ENCODE assay signal across 8 mouse cellular contexts in the genomic region with DNA sequence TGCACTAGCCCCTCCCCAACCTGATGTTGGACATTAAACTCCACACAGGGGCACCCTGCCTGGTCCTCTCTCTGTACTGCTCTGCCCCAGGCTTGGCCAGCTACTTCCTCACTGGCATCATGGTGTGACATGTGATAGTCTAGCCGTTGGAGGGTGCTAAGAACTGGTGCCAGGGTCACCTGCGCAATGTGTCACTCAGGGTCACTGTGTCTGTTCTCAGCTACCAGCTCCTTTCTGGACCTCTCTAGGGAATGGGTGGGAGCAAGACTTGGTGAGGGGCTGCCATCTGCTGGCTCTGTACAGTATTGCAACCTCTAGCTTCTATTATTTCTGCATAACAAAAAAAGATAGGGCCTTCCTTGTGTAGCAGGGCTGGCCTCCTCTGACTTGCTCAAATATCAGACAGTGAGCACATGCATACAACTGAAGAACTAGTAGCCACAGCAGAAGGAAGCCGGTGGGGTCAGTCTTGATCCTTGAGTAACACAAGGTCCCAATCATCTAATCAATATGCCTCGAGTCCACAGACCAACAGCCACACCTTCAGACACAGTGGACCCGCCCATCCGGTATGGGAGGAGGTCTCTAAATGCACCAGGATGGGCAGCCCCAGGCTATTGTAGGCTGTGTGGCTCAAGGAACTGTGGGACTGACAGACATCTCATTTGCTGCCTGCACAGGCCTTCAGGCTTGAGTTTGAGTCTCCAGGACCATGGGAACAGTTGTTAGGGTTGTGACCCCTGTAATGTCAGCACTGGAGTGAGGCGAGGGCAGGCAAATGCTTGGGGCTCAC. TPM values are rescaled to one million over a fixed set of nuclear protein-coding genes. Genes with fewer than 3 reads are reported as not detected.
DNase-seq lines count a peak whose midpoint lies in the region; ATAC-seq and TF ChIP-seq lines count a peak whose summit lies in the region.

No protein-coding gene starts in this region.

- peak; percentile 87 for TF ChIP-seq CTCF in liver, postnatal 0 days (IDR thresholded peaks at IDR 0.05; ENCODE audit: low read depth)
- no peak for TF ChIP-seq CTCF in thymus, adult 2 months (IDR thresholded peaks at IDR 0.05; ENCODE audit: borderline replicate concordance, control insufficient read depth, extremely low read depth, insufficient read depth, low read length, poor library complexity)

- no peak overlapping the region for H3K9ac ChIP-seq in forebrain, embryonic 11.5 days (ENCODE audit: low read length)
- H3K9ac ChIP-seq in liver, postnatal 0 days (replicated peaks) = no peak overlapping the region
- H3K9ac ChIP-seq in neural tube, embryonic 15.5 days (replicated peaks) = no peak overlapping the region

- no peak overlapping the region for H3K4me2 ChIP-seq in forebrain, embryonic 11.5 days (ENCODE audit: low read depth, low read length, severe bottlenecking)
- no peak overlapping the region for H3K4me2 ChIP-seq in liver, postnatal 0 days (ENCODE audit: low read depth, low read length)
- no peak overlapping the region for H3K4me2 ChIP-seq in neural tube, embryonic 15.5 days

- H3K36me3 ChIP-seq in forebrain, embryonic 11.5 days (ENCODE audit: control insufficient read depth, insufficient read depth, low read length) = peaks cover 3% of the 10 kb centered on the region; the same call in 1 of the 2 replicates
- peaks cover 17% of the 10 kb centered on the region for H3K36me3 ChIP-seq in liver, postnatal 0 days (replicated peaks; ENCODE audit: insufficient read depth, low read length)
- peaks cover 58% of the 10 kb centered on the region for H3K36me3 ChIP-seq in neural tube, embryonic 15.5 days
- no peaks in the 10 kb centered on the region for H3K36me3 ChIP-seq in thymus, adult 2 months (ENCODE audit: control insufficient read depth, insufficient read depth, low read length)

- no peak overlapping the region for H3K27ac ChIP-seq in forebrain, embryonic 11.5 days (ENCODE audit: low read depth, low read length)
- H3K27ac ChIP-seq in liver, postnatal 0 days (ENCODE audit: low read depth) = no peak overlapping the region
- no peak overlapping the region for H3K27ac ChIP-seq in neural tube, embryonic 15.5 days (replicated peaks)
- no peak overlapping the region for H3K27ac ChIP-seq in thymus, adult 2 months (ENCODE audit: control insufficient read depth, insufficient read depth, low read length)

- ATAC-seq in forebrain, embryonic 11.5 days (replicated peaks; ENCODE audit: low FRiP score) = peak; percentile 60
- peak; percentile 51 for ATAC-seq in liver, postnatal 0 days
- ATAC-seq in neural tube, embryonic 15.5 days (ENCODE audit: low FRiP score) = peak; percentile 40

- 77% methylated on average over 7 of the region's 7 CpGs for WGBS in forebrain, embryonic 11.5 days
- WGBS in liver, postnatal 0 days (ENCODE audit: insufficient replicate concordance) = 57% methylated on average over 7 of the region's 7 CpGs
- WGBS in neural tube, embryonic 15.5 days = 85% methylated on average over 7 of the region's 7 CpGs
- 88% methylated on average over 7 of the region's 7 CpGs for WGBS in thymus, adult 2 months

- no peak overlapping the region for H3K4me3 ChIP-seq in forebrain, embryonic 11.5 days (ENCODE audit: low read depth, low read length)
- H3K4me3 ChIP-seq in liver, postnatal 0 days (ENCODE audit: low read depth, low read length) = no peak overlapping the region
- no peak overlapping the region for H3K4me3 ChIP-seq in neural tube, embryonic 15.5 days (replicated peaks)
- no peak overlapping the region for H3K4me3 ChIP-seq in thymus, adult 2 months (ENCODE audit: control insufficient read depth, insufficient read depth, low read length)

- no peaks in the 10 kb centered on the region; the same call in 1 of the 2 replicates for H3K9me3 ChIP-seq in forebrain, embryonic 11.5 days (ENCODE audit: control insufficient read depth, low read length)
- H3K9me3 ChIP-seq in liver, postnatal 0 days (ENCODE audit: low read length) = no peaks in the 10 kb centered on the region; the same call in 1 of the 2 replicates
- no peaks in the 10 kb centered on the region for H3K9me3 ChIP-seq in neural tube, embryonic 15.5 days (replicated peaks)

- intact Hi-C loops in heart, postnatal 14 days (cut with DNase I) = loop anchor here (1.0 kb wide), 2 partner anchors 66 to 82 kb away; no protein-coding TSS in a partner anchor

- no peak for TF ChIP-seq EP300 in liver, postnatal 0 days (IDR thresholded peaks at IDR 0.05; ENCODE audit: low read depth)

- H3K4me1 ChIP-seq in forebrain, embryonic 11.5 days (replicated peaks; ENCODE audit: control insufficient read depth, insufficient read depth, low read length) = no peaks in the 10 kb centered on the region
- H3K4me1 ChIP-seq in liver, postnatal 0 days (ENCODE audit: insufficient read depth) = no peaks in the 10 kb centered on the region
- no peaks in the 10 kb centered on the region for H3K4me1 ChIP-seq in neural tube, embryonic 15.5 days
- H3K4me1 ChIP-seq in thymus, adult 2 months (replicated peaks; ENCODE audit: control insufficient read depth, insufficient read depth, low read length) = no peaks in the 10 kb centered on the region

- TF ChIP-seq POLR2A in thymus, adult 2 months (IDR thresholded peaks at IDR 0.05; ENCODE audit: control insufficient read depth, extremely low read depth, insufficient read depth, low read length, poor library complexity) = no peak

- H3K27me3 ChIP-seq in forebrain, embryonic 11.5 days (ENCODE audit: control insufficient read depth, insufficient read depth, low read length) = no peaks in the 10 kb centered on the region
- H3K27me3 ChIP-seq in liver, postnatal 0 days (ENCODE audit: insufficient read depth, low read length) = no peaks in the 10 kb centered on the region
- no peaks in the 10 kb centered on the region for H3K27me3 ChIP-seq in neural tube, embryonic 15.5 days (replicated peaks)
- H3K27me3 ChIP-seq in thymus, adult 2 months (ENCODE audit: control insufficient read depth, insufficient read depth, low read length) = no peaks in the 10 kb centered on the region

- DNase-seq in ES-CJ7 (ENCODE audit: low read depth, low spot score) = peak; percentile 92
- peak; percentile 54 for DNase-seq in c-Kit-positive CD71-negative TER-119-negative erythroid progenitor cells, embryonic 14.5 days (ENCODE audit: low read depth)
- peak; percentile 79 for DNase-seq in forebrain, embryonic 11.5 days (ENCODE audit: low spot score)
- DNase-seq in heart, postnatal 14 days = peak; percentile 69 to 82
- DNase-seq in kidney, postnatal 4 days = peak; percentile 82 to 83
- peak; percentile 78 for DNase-seq in liver, postnatal 0 days
- peak; percentile 69 for DNase-seq in thymus, adult 2 months

RNA-seq across cellular contexts. Expression of gene Thop1, which starts 12.5 kb away (rescaled TPM):
- 76.1 and 78.9 TPM in 2 replicates for polyA plus RNA-seq in forebrain, embryonic 11.5 days (2014; fragmentation: Nextera tagmentation; extraction: Ambion mirVana)
- total RNA-seq in heart, postnatal 14 days (2021) = 10 to 100 TPM; 10.3 to 10.9 TPM
- polyA plus RNA-seq in liver, postnatal 0 days (2015; fragmentation: Nextera tagmentation; extraction: Ambion mirVana) = 7.4 and 8.1 TPM in 2 replicates
- 44.3 and 52.9 TPM in 2 replicates for polyA plus RNA-seq in neural tube, embryonic 15.5 days (2015; fragmentation: Nextera tagmentation; extraction: Ambion mirVana)
- 30.7 and 35.7 TPM in 2 replicates for polyA plus RNA-seq in thymus, adult 2 months (2012; rRNA removed)

RNA-seq across cellular contexts. Expression of gene Creb3l3, which starts 16.3 kb away (rescaled TPM):
- polyA plus RNA-seq in forebrain, embryonic 11.5 days (2014; fragmentation: Nextera tagmentation; extraction: Ambion mirVana) = 0.33 and 0.49 TPM in 2 replicates
- under 1 TPM; 0.69 to 0.90 TPM for total RNA-seq in heart, postnatal 14 days (2021)
- 181 and 183 TPM in 2 replicates for polyA plus RNA-seq in liver, postnatal 0 days (2015; fragmentation: Nextera tagmentation; extraction: Ambion mirVana)
- 0.38 and 0.56 TPM in 2 replicates for polyA plus RNA-seq in neural tube, embryonic 15.5 days (2015; fragmentation: Nextera tagmentation; extraction: Ambion mirVana)
- polyA plus RNA-seq in thymus, adult 2 months (2012; rRNA removed) = 0.39 and 1.0 TPM in 2 replicates

RNA-seq across cellular contexts. Expression of gene Sgta, which starts 22.4 kb away (rescaled TPM):
- polyA plus RNA-seq in forebrain, embryonic 11.5 days (2014; fragmentation: Nextera tagmentation; extraction: Ambion mirVana) = 259 and 265 TPM in 2 replicates
- total RNA-seq in heart, postnatal 14 days (2021) = 10 to 100 TPM; 91.5 to 93.3 TPM
- 50.2 and 50.6 TPM in 2 replicates for polyA plus RNA-seq in liver, postnatal 0 days (2015; fragmentation: Nextera tagmentation; extraction: Ambion mirVana)
- 290 and 298 TPM in 2 replicates for polyA plus RNA-seq in neural tube, embryonic 15.5 days (2015; fragmentation: Nextera tagmentation; extraction: Ambion mirVana)
- polyA plus RNA-seq in thymus, adult 2 months (2012; rRNA removed) = 265 and 279 TPM in 2 replicates

RNA-seq across cellular contexts. Expression of gene Map2k2, which starts 23.4 kb away (rescaled TPM):
- polyA plus RNA-seq in forebrain, embryonic 11.5 days (2014; fragmentation: Nextera tagmentation; extraction: Ambion mirVana) = 212 and 232 TPM in 2 replicates
- 100 to 1,000 TPM; 115 to 122 TPM for total RNA-seq in heart, postnatal 14 days (2021)
- polyA plus RNA-seq in liver, postnatal 0 days (2015; fragmentation: Nextera tagmentation; extraction: Ambion mirVana) = 93.2 and 93.9 TPM in 2 replicates
- 227 and 241 TPM in 2 replicates for polyA plus RNA-seq in neural tube, embryonic 15.5 days (2015; fragmentation: Nextera tagmentation; extraction: Ambion mirVana)
- 214 and 285 TPM in 2 replicates for polyA plus RNA-seq in thymus, adult 2 months (2012; rRNA removed)

RNA-seq across cellular contexts. Expression of gene Slc39a3, which starts 45.1 kb away (rescaled TPM):
- polyA plus RNA-seq in forebrain, embryonic 11.5 days (2014; fragmentation: Nextera tagmentation; extraction: Ambion mirVana) = 19.4 and 21.6 TPM in 2 replicates
- 10 to 100 TPM; 13.6 to 14.8 TPM for total RNA-seq in heart, postnatal 14 days (2021)
- polyA plus RNA-seq in liver, postnatal 0 days (2015; fragmentation: Nextera tagmentation; extraction: Ambion mirVana) = 4.6 and 4.7 TPM in 2 replicates
- 43.9 and 47.7 TPM in 2 replicates for polyA plus RNA-seq in neural tube, embryonic 15.5 days (2015; fragmentation: Nextera tagmentation; extraction: Ambion mirVana)
- polyA plus RNA-seq in thymus, adult 2 months (2012; rRNA removed) = 52.7 and 57.6 TPM in 2 replicates

Comparison
In these comparisons a context has a peak if more than half of its experiments do, and no peak if none do; other contexts are left out.
1. RNA of gene Creb3l3, which starts 16.3 kb away (polyA plus RNA-seq): 181 to 183 TPM in liver, postnatal 0 days; 0.39 to 1.0 TPM in thymus, adult 2 months, 0.38 to 0.56 TPM in neural tube, embryonic 15.5 days and 0.33 to 0.49 TPM in forebrain, embryonic 11.5 days; every median in the first group is over 10 times any median in the second.
2. Peak in every context shown above with its lines, with median percentiles within 50 percentile points of each other: DNase-seq and ATAC-seq.